Mouse (Mus musculus) gastrocnemius, postnatal 4 days (tissue): ENCODE measurements around the gene Nans. TPM values are rescaled to one million over a fixed set of nuclear protein-coding genes. Genes with fewer than 3 reads are reported as not detected.

Experiments used
- DNase-seq, 2 experiments: peaks; one replicate each; pipeline ENCODE4 v3.0.0; 2021 to 2022; ENCODE audit warnings: low spot score in 2 of 2, mixed read lengths in 2 of 2
- total RNA-seq, 2 experiments: library from RNA; stranded (reverse); gene quantifications; 2 replicates each; pipeline ENCODE4 v1.2.3; 2021

Gene Nans
- total RNA-seq, 2 experiments from 2014 or later: 54.0 to 60.9 TPM

DNA sequence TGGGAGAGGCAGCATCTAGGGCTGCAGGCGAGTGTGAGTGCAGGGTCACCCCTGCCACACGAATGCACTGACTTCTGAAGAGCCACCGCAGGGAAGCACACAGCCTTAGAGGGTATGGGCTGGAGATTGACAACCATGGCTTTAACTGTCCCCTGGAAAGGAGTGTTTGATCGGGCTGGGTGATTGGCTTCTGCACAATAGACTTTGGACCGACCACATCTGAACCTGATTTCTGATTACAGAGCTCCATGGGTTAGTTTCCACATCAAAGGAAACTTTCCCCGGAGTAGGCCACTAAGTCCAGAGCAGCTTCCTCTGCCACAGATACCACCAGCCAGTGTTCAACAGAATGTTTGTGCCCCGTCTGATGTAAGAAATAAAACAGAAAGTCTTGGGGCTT is 40.7 kb downstream of the Nans start:
- DNase-seq: no peak

GRCm38 (mm10) chr4:46532511-46532910 is 43.5 kb downstream of the Nans start:
- no peak for DNase-seq

DNA sequence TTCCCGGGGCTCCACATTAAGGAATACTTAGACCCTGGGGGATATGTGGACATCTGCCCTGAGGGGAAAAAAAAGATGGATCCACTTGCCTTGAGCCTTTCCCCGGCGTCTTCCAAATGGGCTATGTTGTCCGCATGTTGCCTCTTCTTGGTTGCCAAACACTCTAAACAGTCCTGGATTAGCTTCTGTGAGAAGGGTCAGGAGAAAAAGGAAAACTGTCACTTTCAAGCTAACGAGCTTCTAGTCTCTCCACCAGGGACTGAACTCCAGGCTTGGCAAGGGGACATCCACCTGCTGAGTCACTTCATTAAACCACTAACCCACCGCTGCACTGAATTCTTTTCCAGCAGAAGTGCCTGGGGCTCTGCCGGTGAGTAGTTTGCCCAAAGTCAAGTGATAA is 43.9 kb downstream of the Nans start:
- no peak for DNase-seq

DNA sequence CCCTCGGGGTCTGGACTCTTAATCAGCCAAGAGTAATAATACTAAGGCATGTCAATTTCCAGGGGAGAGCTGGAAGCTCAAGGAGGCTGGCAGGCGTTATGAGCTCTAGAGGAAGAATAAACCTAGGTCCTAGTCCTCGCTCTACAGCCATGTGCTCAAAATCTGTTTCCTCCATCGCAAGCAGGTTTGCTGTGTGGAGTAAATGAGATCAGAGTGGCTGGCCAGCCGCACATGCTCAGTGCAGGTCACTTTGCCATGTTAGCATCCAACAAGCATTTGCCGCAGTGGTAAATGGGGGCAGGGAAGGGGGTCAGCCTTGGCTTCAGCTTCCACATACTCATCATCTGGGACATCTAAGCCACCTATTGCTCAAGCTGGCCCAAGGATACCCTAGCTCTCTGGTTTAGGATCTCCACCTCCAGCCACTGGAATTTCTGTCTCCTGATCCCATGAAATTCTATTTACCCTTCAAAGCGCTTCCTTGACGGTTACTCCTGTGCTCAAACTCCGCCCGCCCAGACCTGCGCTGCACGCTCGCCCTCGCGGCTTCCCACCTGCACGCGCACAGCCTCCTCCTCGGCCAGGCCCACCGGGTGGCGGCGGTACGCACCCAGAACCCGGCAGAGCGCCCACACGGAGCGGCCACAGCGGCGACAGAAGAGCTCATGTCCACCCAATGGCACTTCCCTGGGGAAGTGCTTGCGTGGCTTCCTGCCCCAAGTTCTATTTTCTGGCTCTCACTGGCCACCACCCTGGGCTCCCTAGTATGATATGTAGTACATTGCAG is 45.1 kb downstream of the Nans start:
- DNase-seq: no peak

DNA sequence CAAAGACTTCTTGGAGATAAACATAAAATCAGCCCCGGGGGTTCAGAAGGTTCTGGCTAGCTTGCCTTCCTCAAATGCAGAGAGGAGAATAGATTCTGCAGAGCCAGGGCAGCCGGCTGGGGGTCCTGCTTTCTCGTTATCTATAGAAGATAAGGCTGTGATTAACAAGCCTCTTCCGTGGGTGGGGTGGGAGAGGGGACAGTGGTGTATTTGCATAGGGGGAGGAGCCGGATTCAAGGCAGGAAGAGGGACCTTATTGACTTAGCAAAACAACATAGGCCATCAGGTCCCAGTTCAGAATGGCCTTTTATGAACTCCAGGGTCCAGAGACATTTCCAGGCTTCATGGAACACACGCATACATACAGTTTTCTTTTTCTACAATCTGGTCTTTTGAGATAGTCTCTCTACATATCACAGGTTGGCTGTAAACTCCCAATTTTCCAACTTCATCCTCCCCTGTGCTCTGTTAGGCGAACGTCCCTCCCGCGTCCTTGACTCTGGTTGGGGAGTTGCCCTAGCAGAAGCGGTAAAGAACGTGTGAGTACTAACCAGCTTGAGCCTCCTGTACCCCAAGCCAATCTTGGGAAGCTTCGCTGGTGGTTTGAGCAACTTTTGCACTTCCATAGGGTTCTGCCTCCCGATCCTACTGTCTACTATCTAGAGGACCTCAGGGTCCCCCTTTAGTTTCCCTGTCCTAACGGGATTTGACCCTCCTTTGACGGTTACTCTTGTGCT is 46.2 kb downstream of the Nans start:
- no peak for DNase-seq

DNA sequence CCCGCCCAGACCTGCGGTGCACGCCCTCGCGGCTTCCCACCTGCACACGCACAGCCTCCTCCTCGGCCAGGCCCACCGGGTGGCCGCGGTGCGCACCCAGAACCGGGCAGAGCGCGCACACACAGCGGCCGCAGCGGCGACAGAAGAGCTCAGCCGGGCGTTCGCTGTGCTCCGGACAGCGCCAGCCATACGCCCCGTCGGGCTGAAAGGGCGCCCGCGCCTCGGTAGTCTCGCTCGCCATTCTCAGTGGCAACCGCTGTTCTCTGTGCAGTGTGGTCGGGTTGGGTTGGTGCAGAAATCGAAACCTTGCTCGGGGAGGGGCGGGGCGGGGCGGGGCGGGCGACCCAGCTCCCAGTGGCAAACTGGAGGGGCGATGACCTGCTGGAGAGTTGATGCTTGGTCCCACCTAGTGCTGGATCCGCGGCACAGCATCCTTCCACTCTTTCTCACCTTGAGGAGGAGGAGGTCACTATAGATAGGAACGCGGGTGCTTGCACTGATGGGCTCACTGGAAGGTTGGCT is 46.9 kb downstream of the Nans start, which contains the start of gene Trim14:
Gene Trim14, minus strand, starts transcription at position 302 of the 522 bp plus-strand sequence.
- DNase-seq: peak in 1 of 2 experiments; percentile 37

DNA sequence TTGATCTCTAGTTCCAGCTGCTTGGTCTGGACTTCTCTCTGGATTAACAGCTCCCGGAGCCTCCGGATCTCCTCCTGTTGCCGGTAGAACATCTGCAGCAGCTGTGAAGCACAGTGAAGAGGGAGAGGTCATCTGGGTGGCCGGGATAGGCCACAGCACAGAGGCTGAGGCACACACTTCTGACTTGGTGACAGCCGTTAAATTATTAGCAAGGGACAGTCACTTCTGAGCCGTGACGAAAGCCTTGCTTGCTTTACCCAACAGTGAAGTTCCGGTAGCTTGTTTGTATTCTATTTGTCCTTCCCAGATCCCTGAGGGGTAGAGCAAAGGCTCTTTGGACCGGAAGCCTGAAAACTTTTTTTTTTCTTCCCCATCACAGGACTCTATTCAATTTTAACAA is 50.1 kb downstream of the Nans start:
- no peak for DNase-seq

- no peak for DNase-seq
Observed at GRCm38 (mm10) chr4:46541707-46542106, 52.7 kb downstream of the Nans start.

DNA sequence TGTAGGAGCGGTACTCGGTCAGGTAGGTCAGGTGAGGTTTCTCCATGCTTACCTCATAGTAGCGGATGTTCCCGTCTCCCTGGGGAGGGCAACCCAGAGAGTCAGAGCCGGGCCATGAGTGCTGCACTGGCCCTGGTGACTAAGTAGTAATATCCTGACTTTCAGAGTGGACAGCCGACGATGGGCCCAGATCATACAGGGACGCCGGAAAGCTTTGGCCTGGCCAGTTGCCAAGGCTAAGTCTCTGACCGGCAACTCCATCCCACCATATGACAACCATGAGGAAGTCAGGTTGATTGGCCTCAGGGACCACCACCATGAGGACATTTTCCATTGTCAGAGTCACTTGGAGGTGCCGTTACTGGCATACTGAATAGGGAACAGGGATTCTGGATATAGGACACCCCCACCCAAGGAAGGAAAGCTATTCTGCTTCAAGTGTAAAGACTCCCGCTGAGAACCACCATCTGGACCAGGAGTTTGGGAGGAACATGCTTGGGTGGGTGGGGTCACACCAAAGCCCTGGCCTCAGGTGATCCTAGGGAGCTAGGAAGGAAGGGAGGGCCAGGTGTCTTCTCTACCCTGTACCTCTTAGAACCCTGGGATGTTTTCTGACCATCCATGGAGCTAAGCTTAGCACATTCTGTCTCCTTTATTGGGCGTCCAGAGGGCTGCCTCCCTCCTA is 54.5 kb downstream of the Nans start:
- no peak for DNase-seq

DNA sequence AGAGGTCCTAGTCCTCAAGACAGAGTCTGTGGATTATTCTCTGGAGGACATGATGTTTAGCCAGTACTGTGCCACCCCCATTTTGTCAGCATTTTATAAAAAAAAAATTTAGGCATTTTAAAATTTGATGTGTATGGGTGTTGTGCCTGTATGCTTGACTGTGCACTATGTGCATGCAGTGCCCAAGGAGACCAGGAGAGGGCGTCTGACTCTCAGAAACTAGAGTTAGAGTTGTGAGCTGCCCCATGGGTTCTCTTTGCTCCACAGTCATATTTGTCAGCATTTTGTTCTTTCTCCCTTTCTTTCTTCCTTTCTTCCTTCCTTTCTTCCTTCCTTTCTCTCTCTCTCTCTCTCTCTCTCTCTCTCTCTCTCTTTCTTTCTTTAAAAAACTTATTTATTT is 55.3 kb downstream of the Nans start:
- no peak for DNase-seq

DNA sequence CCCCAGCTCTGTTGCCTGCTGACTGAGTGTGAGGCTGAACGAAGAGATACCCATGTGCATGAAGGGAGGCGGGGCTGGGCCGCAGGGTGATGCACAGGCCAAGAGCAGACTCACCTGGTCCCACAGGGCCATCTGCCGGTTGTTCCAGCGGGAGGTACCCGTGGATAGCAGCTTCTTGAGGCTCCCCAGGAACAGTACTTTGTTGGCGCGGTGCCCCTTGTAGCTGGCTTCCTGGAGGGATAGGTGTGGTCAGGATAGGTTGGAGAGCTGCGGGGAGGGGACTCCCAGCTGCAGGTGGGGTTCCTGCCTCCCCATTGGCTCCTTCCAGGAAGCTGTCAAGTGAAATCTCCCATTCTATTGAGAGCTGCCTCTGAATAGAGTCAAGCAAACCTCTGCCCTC is 56.5 kb downstream of the Nans start:
- DNase-seq: no peak

DNA sequence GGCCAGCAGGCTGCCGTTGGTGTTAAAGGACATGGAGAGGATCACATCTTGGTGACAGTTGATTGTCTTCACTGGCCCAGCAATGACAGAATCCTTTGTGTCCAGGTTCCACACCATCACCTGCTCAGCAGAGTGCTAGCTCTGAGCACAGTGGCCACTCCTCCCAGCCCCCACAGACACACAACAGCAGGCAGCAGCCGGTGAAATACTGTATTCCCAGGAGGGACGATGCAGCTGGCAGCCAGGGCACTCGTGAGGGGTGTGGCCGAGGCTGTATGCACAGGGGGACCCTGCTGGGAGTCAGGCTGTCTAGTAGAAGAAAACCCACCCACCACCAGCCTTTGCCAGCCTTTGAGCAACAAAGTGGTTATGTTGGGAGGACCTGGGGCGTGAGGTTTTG is 57.7 kb downstream of the Nans start:
- DNase-seq: no peak

- DNase-seq: no peak
Observed at GRCm38 (mm10) chr4:46549979-46550378, 60.9 kb downstream of the Nans start.

- no peak for DNase-seq
Observed at GRCm38 (mm10) chr4:46550406-46550805, 61.4 kb downstream of the Nans start.

Other genes with a start within 250 kb of the Nans start
- not detected for gene Foxe1, start 145.6 kb upstream of the Nans start, total RNA-seq
- 1 to 10 TPM; 3.9 to 4.1 TPM for gene Trmo, start 99.8 kb upstream of the Nans start, total RNA-seq
- under 1 TPM in 1 of 2 experiments, not detected in 1; 0.54 TPM for gene Hemgn, start 75.7 kb upstream of the Nans start, total RNA-seq
- 100 to 1,000 TPM; 121 to 131 TPM for gene Anp32b, start 38.3 kb upstream of the Nans start, total RNA-seq
- 1 to 10 TPM; 1.5 to 3.1 TPM for gene Trim14, start 46.9 kb downstream of the Nans start, total RNA-seq
- under 1 TPM; 0.80 to 0.81 TPM for gene Coro2a, start 113.0 kb downstream of the Nans start, total RNA-seq
- gene Tbc1d2, start 161.0 kb downstream of the Nans start, total RNA-seq: 1 to 10 TPM; 1.6 to 1.8 TPM